Mouse (Mus musculus): ENCODE data around the gene Wnt8b.

GRCm38 (mm10) chr19:44510534-44511175 is 17.4 kb downstream of the Wnt8b start:
- TF ChIP-seq CTCF (IDR thresholded peaks at IDR 0.05; ENCODE audit: low read depth) (no peak), EP300 (IDR thresholded peaks at IDR 0.05; ENCODE audit: low read depth) (no peak)
